Mouse (Mus musculus) forebrain, embryonic 12.5 days (tissue): Measurements from ENCODE around the gene 1500011B03Rik. TPM values are rescaled to one million over a fixed set of nuclear protein-coding genes. Genes with fewer than 3 reads are reported as not detected.
A peak's percentile ranks its signal among the peaks of the same experiment; 100 is the strongest.

Source experiments
- microRNA-seq: library from miRNA; unstranded; fragments of <30 nt; microRNA quantifications from one replicate; pipeline ENCODE4, GENCODE M21; 2017
- polyA plus RNA-seq: library from polyadenylated mRNA; unstranded; fragments of >200 nt; fragmentation: Nextera tagmentation; extraction: Ambion mirVana; gene quantifications from 2 replicates; pipeline ENCODE4 v1.2.1, GENCODE M21; 2016

The 1500011B03Rik gene
- polyA plus RNA-seq, 1 experiment from 2014 or later: 163 TPM

Small RNAs within 50 kb of the gene (microRNA-seq; reads per million reads assigned to microRNA genes)
- 20.6 reads per million, percentile 34 among the genes with 10 or more reads in this experiment for gene Mir6240

Other genes starting within 250 kb of the 1500011B03Rik start
- 0.67 and 0.69 TPM in 2 replicates for gene Trpv4, start 165.0 kb downstream of the 1500011B03Rik start, polyA plus RNA-seq
- gene Gltp, start 132.5 kb downstream of the 1500011B03Rik start, polyA plus RNA-seq: 66.2 and 73.5 TPM in 2 replicates
- 24.6 and 27.0 TPM in 2 replicates for gene Tchp, start 115.7 kb downstream of the 1500011B03Rik start, polyA plus RNA-seq
- gene Ankrd13a, start 48.8 kb downstream of the 1500011B03Rik start, polyA plus RNA-seq: 60.4 and 61.1 TPM in 2 replicates
- 43.0 and 50.4 TPM in 2 replicates for gene Git2, start 48.0 kb downstream of the 1500011B03Rik start, polyA plus RNA-seq
- not detected in 2 replicates for gene 4930519G04Rik, start 30.2 kb upstream of the 1500011B03Rik start, polyA plus RNA-seq
- gene Gm9936, start 35.2 kb upstream of the 1500011B03Rik start, polyA plus RNA-seq: 0.54 and 0.61 TPM in 2 replicates
- gene Oasl2, start 73.5 kb upstream of the 1500011B03Rik start, polyA plus RNA-seq: 1.9 and 2.4 TPM in 2 replicates
- gene Oasl1, start 99.8 kb upstream of the 1500011B03Rik start, polyA plus RNA-seq: 0.26 TPM in 1 of 2 replicates, not detected in the other
- gene 2210016L21Rik, start 118.7 kb upstream of the 1500011B03Rik start, polyA plus RNA-seq: 57.9 and 61.0 TPM in 2 replicates
- not detected in 2 replicates for gene Hnf1a, start 147.6 kb upstream of the 1500011B03Rik start, polyA plus RNA-seq
- 13.8 and 19.1 TPM in 2 replicates for gene Sppl3, start 187.7 kb upstream of the 1500011B03Rik start, polyA plus RNA-seq